Mouse (Mus musculus): ENCODE data around the gene Abhd17c.

DNA sequence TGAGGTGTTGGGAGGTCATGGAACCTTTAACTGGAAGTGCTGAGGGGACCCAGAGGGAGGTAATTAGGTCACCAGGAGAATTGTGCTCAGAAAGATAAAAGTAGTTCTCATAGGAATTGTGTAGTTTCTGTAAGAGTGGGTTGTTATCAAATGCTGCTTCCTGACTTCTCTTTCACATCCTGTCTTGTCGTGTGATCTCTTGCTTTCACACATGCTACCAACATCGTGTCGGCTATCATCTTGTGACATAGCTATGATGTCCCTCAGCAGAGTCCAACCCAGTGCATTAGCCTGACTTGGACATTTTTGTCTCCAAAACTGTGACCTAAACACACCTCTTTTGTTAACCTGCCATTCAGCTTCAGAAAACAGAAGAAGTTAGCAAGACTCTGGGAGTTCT, 40.6 kb upstream of the Abhd17c start:
- TF ChIP-seq CTCF (conservative IDR thresholded peaks at IDR 0.05; ENCODE audit: insufficient read depth, insufficient read length, low read depth, low read length) (no peak), POLR2A (IDR thresholded peaks at IDR 0.05; ENCODE audit: low read depth, low read length) (no peak)
